Mouse (Mus musculus) gastrocnemius, postnatal 10 days (tissue): ENCODE results near the gene Plscr5. TPM values are rescaled to one million over a fixed set of nuclear protein-coding genes. Genes with fewer than 3 reads are reported as not detected.

ENCODE experiments used
- DNase-seq: peaks from one replicate; pipeline ENCODE4 v3.0.0; 2021; ENCODE audit warnings: mixed read lengths
- total RNA-seq, 2 experiments: library from RNA; stranded (reverse); gene quantifications; 2 replicates each; pipeline ENCODE4 v1.2.3; 2021

The Plscr5 gene
- total RNA-seq, 2 experiments from 2014 or later, result not detected

- DNase-seq, result no peak
Observed at GRCm38 (mm10) chr9:92228867-92229832, 36.4 kb downstream of the Plscr5 start.

GRCm38 (mm10) chr9:92229833-92230205, 37.1 kb downstream of the Plscr5 start:
- DNase-seq, result no peak

- DNase-seq, result no peak
Observed at GRCm38 (mm10) chr9:92234901-92235458, 42.2 kb downstream of the Plscr5 start.

- DNase-seq, result no peak
Observed at GRCm38 (mm10) chr9:92248773-92249446, 56.2 kb downstream of the Plscr5 start.

GRCm38 (mm10) chr9:92249447-92249852, 56.7 kb downstream of the Plscr5 start, which contains the start of gene Plscr1:
Plscr1 (plus strand) TSS chr9:92249750.
- DNase-seq, result no peak

- peak; percentile 72 for DNase-seq
Observed at GRCm38 (mm10) chr9:92249987-92250772, 57.4 kb downstream of the Plscr5 start.

GRCm38 (mm10) chr9:92252718-92253117, 60.0 kb downstream of the Plscr5 start:
- DNase-seq, result no peak

GRCm38 (mm10) chr9:92253585-92254321, 61.0 kb downstream of the Plscr5 start:
- DNase-seq, result no peak

Other genes with a start within 250 kb of the Plscr5 start
- gene Plscr1, start 56.8 kb downstream of the Plscr5 start, total RNA-seq, result 1 to 10 TPM; 1.7 to 2.6 TPM
- gene Plscr2, start 82.7 kb downstream of the Plscr5 start, total RNA-seq, result 1 to 10 TPM; 1.4 to 1.5 TPM
- not detected for gene 1700057G04Rik, start 116.4 kb downstream of the Plscr5 start, total RNA-seq